Mouse (Mus musculus): ENCODE measurements at regions not wholly inside any gene's neighbourhood (a gene's known extent, or its start where the extent isn't known, plus 50 kb on each side); places are given as distances from the start of the nearest gene placed in this dataset.

- TF ChIP-seq CTCF (IDR thresholded peaks at IDR 0.05 in 2 of 3, conservative IDR thresholded peaks at IDR 0.05 in 1 of 3; ENCODE audit: control insufficient read depth in 1 of 3, insufficient read depth in 1 of 3, low read depth in 2 of 3, low read length in 3 of 3, poor library complexity in 1 of 3, severe bottlenecking in 1 of 3), result no peak
- TF ChIP-seq ZKSCAN1 (IDR thresholded peaks at IDR 0.05; ENCODE audit: low read depth, low read length), result no peak
- no peak for TF ChIP-seq RCOR1 (IDR thresholded peaks at IDR 0.05; ENCODE audit: low read depth, low read length)
- TF ChIP-seq USF1 (IDR thresholded peaks at IDR 0.05; ENCODE audit: low read depth, low read length), result no peak
- TF ChIP-seq MAFK (IDR thresholded peaks at IDR 0.05; ENCODE audit: borderline replicate concordance, low read depth, low read length), result no peak
- TF ChIP-seq POLR2A (IDR thresholded peaks at IDR 0.05; ENCODE audit: control insufficient read depth in 1 of 2, insufficient read depth in 1 of 2, low read depth in 1 of 2, low read length in 2 of 2, poor library complexity in 1 of 2), result no peak
These were observed 110.9 kb upstream of the Irf2bp2 start for GRCm38 (mm10) chr8:126704706-126705105.
